Mouse (Mus musculus): ENCODE data around the gene Lpin2. TPM values are rescaled to one million over a fixed set of nuclear protein-coding genes. Genes with fewer than 3 reads are reported as not detected.

The Lpin2 gene
- polyA plus RNA-seq, 1 experiment from 2014 or later: 42.5 TPM

GRCm38 (mm10) chr17:71290486-71291410 is 108.4 kb downstream of the Lpin2 start:
- H3K4me2 ChIP-seq (ENCODE audit: low read length): no peak overlapping the region
- no peaks in the 10 kb centered on the region for H3K4me1 ChIP-seq (ENCODE audit: control insufficient read depth, insufficient read depth, low read depth, low read length)
- no peak overlapping the region for H3K27ac ChIP-seq (ENCODE audit: low read depth, low read length)
- no peaks in the 10 kb centered on the region for H3K36me3 ChIP-seq (ENCODE audit: control insufficient read depth, insufficient read depth, low read length)
- no peak overlapping the region for H3K9ac ChIP-seq (ENCODE audit: low read depth, low read length)
- 81% methylated on average over 7 of the region's 7 CpGs for WGBS
- H3K4me3 ChIP-seq (ENCODE audit: low read length): no peak overlapping the region
- ATAC-seq: no peak
- no peaks in the 10 kb centered on the region for H3K9me3 ChIP-seq (ENCODE audit: control insufficient read depth, low read length)
- H3K27me3 ChIP-seq (replicated peaks; ENCODE audit: control insufficient read depth, insufficient read depth, low read length): no peaks in the 10 kb centered on the region

GRCm38 (mm10) chr17:71291897-71292420 is 109.6 kb downstream of the Lpin2 start:
- 96% methylated on average over 6 of the region's 6 CpGs for WGBS
- no peaks in the 10 kb centered on the region for H3K4me1 ChIP-seq (ENCODE audit: control insufficient read depth, insufficient read depth, low read depth, low read length)
- ATAC-seq: no peak

GRCm38 (mm10) chr17:71292897-71293296 is 110.5 kb downstream of the Lpin2 start:
- no peaks in the 10 kb centered on the region for H3K27me3 ChIP-seq (replicated peaks; ENCODE audit: control insufficient read depth, insufficient read depth, low read length)
- no peak overlapping the region for H3K9ac ChIP-seq (ENCODE audit: low read depth, low read length)
- no peak overlapping the region for H3K4me2 ChIP-seq (ENCODE audit: low read length)
- no peak for ATAC-seq
- no peaks in the 10 kb centered on the region for H3K4me1 ChIP-seq (ENCODE audit: control insufficient read depth, insufficient read depth, low read depth, low read length)
- 66% methylated on average over 4 of the region's 4 CpGs for WGBS
- no peak overlapping the region for H3K4me3 ChIP-seq (ENCODE audit: low read length)
- H3K9me3 ChIP-seq (ENCODE audit: control insufficient read depth, low read length): no peaks in the 10 kb centered on the region
- no peaks in the 10 kb centered on the region for H3K36me3 ChIP-seq (ENCODE audit: control insufficient read depth, insufficient read depth, low read length)
- H3K27ac ChIP-seq (ENCODE audit: low read depth, low read length): no peak overlapping the region

More at GRCm38 (mm10) chr17:71291897-71292420, 109.6 kb downstream of the Lpin2 start:
- no peak overlapping the region for H3K4me2 ChIP-seq (ENCODE audit: low read length)
- no peaks in the 10 kb centered on the region for H3K27me3 ChIP-seq (replicated peaks; ENCODE audit: control insufficient read depth, insufficient read depth, low read length)
- no peaks in the 10 kb centered on the region for H3K36me3 ChIP-seq (ENCODE audit: control insufficient read depth, insufficient read depth, low read length)
- no peak overlapping the region for H3K9ac ChIP-seq (ENCODE audit: low read depth, low read length)
- no peaks in the 10 kb centered on the region for H3K9me3 ChIP-seq (ENCODE audit: control insufficient read depth, low read length)
- H3K27ac ChIP-seq (ENCODE audit: low read depth, low read length): no peak overlapping the region
- no peak overlapping the region for H3K4me3 ChIP-seq (ENCODE audit: low read length)

- H3K9ac ChIP-seq (ENCODE audit: low read depth, low read length): no peak overlapping the region
- H3K4me2 ChIP-seq (ENCODE audit: low read length): no peak overlapping the region
- no peak for ATAC-seq
- no peaks in the 10 kb centered on the region for H3K27me3 ChIP-seq (replicated peaks; ENCODE audit: control insufficient read depth, insufficient read depth, low read length)
- no peaks in the 10 kb centered on the region for H3K9me3 ChIP-seq (ENCODE audit: control insufficient read depth, low read length)
- no peak overlapping the region for H3K27ac ChIP-seq (ENCODE audit: low read depth, low read length)
- H3K36me3 ChIP-seq (ENCODE audit: control insufficient read depth, insufficient read depth, low read length): no peaks in the 10 kb centered on the region
- H3K4me1 ChIP-seq (ENCODE audit: control insufficient read depth, insufficient read depth, low read depth, low read length): no peaks in the 10 kb centered on the region
- no peak overlapping the region for H3K4me3 ChIP-seq (ENCODE audit: low read length)
- WGBS: 81% methylated on average over 3 of the region's 3 CpGs
Measured at GRCm38 (mm10) chr17:71294570-71294969, 112.2 kb downstream of the Lpin2 start.

Other genes starting within 250 kb of the Lpin2 start
- gene Myom1, start 179.9 kb upstream of the Lpin2 start, polyA plus RNA-seq (2015; fragmentation: Nextera tagmentation; extraction: Ambion mirVana): 0.91 and 2.7 TPM in 2 replicates
- gene Myl12a, start 179.7 kb upstream of the Lpin2 start, polyA plus RNA-seq (2015; fragmentation: Nextera tagmentation; extraction: Ambion mirVana): 106 and 118 TPM in 2 replicates
- gene Emilin2, start 129.4 kb downstream of the Lpin2 start, polyA plus RNA-seq (2015; fragmentation: Nextera tagmentation; extraction: Ambion mirVana): 2.2 and 2.5 TPM in 2 replicates